Mouse (Mus musculus) forebrain, embryonic 11.5 days (tissue): ENCODE results near the gene Tnk2. TPM values are rescaled to one million over a fixed set of nuclear protein-coding genes. Genes with fewer than 3 reads are reported as not detected.

Experiments
- ATAC-seq: fragments of 200-750 bp; cut with Nextera tagmentation; replicated peaks from 2 replicates; pipeline ENCODE4 v1.8.0; 2017; ENCODE audit warnings: moderate TSS enrichment; ENCODE audit not compliant: low FRiP score
- DNase-seq: peaks from one replicate; pipeline ENCODE4 v3.0.0-alpha.2; 2017; ENCODE audit warnings: low spot score
- H3K27ac ChIP-seq: fragments of 300-500 bp; sonication (generic); 2 replicates; pipeline ENCODE4 v1.5.1; 2014; ENCODE audit warnings: low read depth, low read length
- H3K27me3 ChIP-seq: fragments of 300-500 bp; sonication (generic); 2 replicates; pipeline ENCODE4 v1.6.1; 2014; ENCODE audit warnings: mild to moderate bottlenecking, low read length, mixed read lengths; ENCODE audit not compliant: control insufficient read depth, insufficient read depth
- H3K36me3 ChIP-seq: fragments of 300-500 bp; sonication (generic); 2 replicates; pipeline ENCODE4 v1.6.1; 2014; ENCODE audit warnings: mild to moderate bottlenecking, low read length, moderate library complexity, mixed read lengths; ENCODE audit not compliant: control insufficient read depth, insufficient read depth
- H3K4me1 ChIP-seq: fragments of 300-500 bp; sonication (generic); replicated peaks from 2 replicates; pipeline ENCODE4 v1.6.1; 2014; ENCODE audit warnings: low read length, mixed read lengths; ENCODE audit not compliant: control insufficient read depth, insufficient read depth
- H3K4me2 ChIP-seq: fragments of 300-500 bp; sonication (generic); 2 replicates; pipeline ENCODE4 v1.6.1; 2014; ENCODE audit warnings: low read depth, mild to moderate bottlenecking, low read length, moderate library complexity, mixed read lengths; ENCODE audit not compliant: severe bottlenecking
- H3K4me3 ChIP-seq: fragments of 300-500 bp; sonication (generic); 2 replicates; pipeline ENCODE4 v1.5.1; 2014; ENCODE audit warnings: low read depth, low read length
- H3K9ac ChIP-seq: fragments of 300-500 bp; sonication (generic); 2 replicates; pipeline ENCODE4 v1.6.1; 2014; ENCODE audit warnings: low read length
- H3K9me3 ChIP-seq: fragments of 300-500 bp; sonication (generic); 2 replicates; pipeline ENCODE4 v1.6.1; 2016; ENCODE audit warnings: low read length, mixed read lengths; ENCODE audit not compliant: control insufficient read depth
- WGBS: fragments of 180-500 bp; shearing (Covaris S2); extraction: QIAGEN DNeasy Blood & Tissue Kit; methylation state at CpG from one replicate; pipeline ENCODE4 v1.1.7; 2014; 5-methylcytosine and 5-hydroxymethylcytosine counted together
- polyA plus RNA-seq: library from polyadenylated mRNA; unstranded; fragments of >200 nt; fragmentation: Nextera tagmentation; extraction: Ambion mirVana; gene quantifications from 2 replicates; pipeline ENCODE4 v1.2.1, GENCODE M21; 2014

Tnk2 gene
- polyA plus RNA-seq, 1 experiment from 2014 or later: 11.2 TPM

DNA sequence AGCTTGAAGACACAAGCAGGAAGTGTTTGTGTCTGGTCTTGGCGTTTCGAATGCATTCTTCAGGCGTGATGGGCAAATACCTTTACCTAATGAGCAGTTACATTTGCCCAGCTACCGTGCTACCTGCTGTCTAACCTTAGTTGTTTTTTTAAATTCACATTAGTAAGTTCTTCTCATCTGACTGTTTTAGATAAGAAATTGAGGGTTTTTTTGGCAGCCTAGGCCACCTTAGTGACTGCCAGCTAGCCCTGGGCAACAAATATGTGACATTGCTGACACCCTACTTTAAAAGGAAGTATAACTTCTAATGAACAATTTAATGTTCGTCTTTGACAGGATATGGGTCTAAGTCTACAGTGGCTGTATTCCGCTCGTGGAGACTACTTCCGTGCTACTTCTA is 15.5 kb upstream of the Tnk2 start:
- ATAC-seq: no peak

DNA sequence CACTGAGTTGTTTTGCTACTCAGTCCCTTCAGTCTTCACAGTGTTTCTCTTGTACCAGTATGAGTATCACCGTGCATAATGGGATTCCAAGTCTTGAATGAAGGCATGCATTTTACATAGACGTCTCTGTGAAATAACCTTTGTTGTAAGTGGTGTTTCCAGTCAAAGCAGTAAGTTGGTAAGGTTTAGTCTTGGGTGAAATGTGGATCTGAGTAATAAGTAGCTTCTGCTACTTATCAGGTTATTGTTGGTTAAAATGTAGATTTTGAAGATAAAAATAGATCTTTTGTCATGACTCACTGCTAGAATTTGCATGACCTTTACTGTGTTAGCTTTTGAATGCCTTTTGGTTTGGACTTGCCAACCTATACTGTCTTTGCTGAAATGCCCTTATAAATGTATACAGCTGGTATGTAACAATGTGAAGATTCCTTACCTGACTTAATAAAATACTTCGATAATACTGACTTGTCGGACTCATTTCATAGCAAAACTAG is 11.3 kb upstream of the Tnk2 start:
- Histone ChIP-seq H3K4me3 (no peak overlapping the region), H3K4me2 (no peak overlapping the region), H3K4me1 (no peaks in the 10 kb centered on the region), H3K36me3 (peaks cover 13% of the 10 kb centered on the region; the same call in 1 of the 2 replicates), H3K27me3 (no peaks in the 10 kb centered on the region), H3K9me3 (no peaks in the 10 kb centered on the region), H3K9ac (no peak overlapping the region), H3K27ac (no peak overlapping the region)
- 88% methylated on average over 4 of the region's 4 CpGs for WGBS
- no peak for DNase-seq
- ATAC-seq: no peak

More for the DNA sequence above, 15.5 kb upstream of the Tnk2 start:
- Histone ChIP-seq H3K27me3 (no peaks in the 10 kb centered on the region), H3K4me3 (no peak overlapping the region), H3K4me2 (no peak overlapping the region), H3K27ac (no peak overlapping the region), H3K4me1 (no peaks in the 10 kb centered on the region), H3K9me3 (no peaks in the 10 kb centered on the region), H3K9ac (no peak overlapping the region), H3K36me3 (peaks cover 13% of the 10 kb centered on the region; the same call in 1 of the 2 replicates)
- WGBS: 96% methylated on average over 8 of the region's 8 CpGs
- no peak for DNase-seq

DNA sequence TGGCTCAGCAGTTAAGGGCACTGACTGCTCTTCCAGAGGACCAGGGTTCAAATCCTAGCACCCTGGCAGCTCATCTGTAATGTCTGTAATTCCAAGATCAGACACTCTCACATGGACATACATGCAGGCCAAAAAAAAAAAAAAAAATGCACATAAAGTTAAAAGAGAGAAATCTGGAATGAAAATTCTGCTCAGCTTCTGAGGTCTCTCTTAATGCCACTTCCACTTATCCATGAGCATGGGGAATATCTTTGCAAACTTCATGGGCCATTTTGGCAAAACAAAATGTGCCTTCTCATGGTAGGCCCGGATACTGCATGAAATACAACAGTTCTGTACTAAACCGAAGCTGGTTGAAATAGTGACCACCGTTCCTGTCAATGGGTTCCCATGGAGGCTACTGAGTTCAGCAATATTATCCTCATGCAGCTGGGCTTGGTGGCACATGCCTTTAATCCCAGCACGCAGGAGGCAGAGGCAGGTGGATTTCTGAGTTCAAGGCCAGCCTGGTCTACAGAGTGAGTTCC is 10.1 kb upstream of the Tnk2 start:
- Histone ChIP-seq H3K4me3 (no peak overlapping the region), H3K4me1 (no peaks in the 10 kb centered on the region), H3K9me3 (no peaks in the 10 kb centered on the region), H3K4me2 (no peak overlapping the region), H3K27ac (no peak overlapping the region), H3K9ac (no peak overlapping the region), H3K27me3 (no peaks in the 10 kb centered on the region), H3K36me3 (peaks cover 10% of the 10 kb centered on the region; the same call in 1 of the 2 replicates)
- 86% methylated on average over 4 of the region's 4 CpGs for WGBS
- ATAC-seq: no peak
- no peak for DNase-seq

DNA sequence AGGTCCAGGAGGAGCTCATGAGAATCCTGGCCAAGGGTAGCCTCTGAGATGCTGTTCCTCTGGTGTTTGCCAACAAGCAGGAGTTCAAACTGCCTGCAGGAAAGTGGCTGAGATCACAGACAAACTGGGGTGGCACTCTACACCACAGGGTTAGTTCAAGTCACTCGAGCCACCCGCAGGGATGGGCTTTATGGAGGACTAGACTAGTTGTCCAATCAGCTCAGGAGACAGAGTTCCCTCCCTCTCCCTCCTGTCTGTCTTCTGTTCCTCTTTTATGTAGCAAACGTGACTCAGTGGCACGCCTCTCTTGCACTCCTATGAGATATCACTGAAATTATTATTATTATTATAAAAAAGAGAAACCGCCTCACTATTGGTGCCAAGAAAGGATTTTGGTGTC is 9.5 kb upstream of the Tnk2 start:
- no peaks in the 10 kb centered on the region for H3K27me3 ChIP-seq
- DNase-seq (no peak), ATAC-seq (no peak)
- no peaks in the 10 kb centered on the region for H3K4me1 ChIP-seq
- no peak overlapping the region for H3K4me3 ChIP-seq
- H3K9me3 ChIP-seq: no peaks in the 10 kb centered on the region
- H3K4me2 ChIP-seq: no peak overlapping the region
- no peak overlapping the region for H3K9ac ChIP-seq
- H3K27ac ChIP-seq: no peak overlapping the region
- WGBS: 88% methylated on average over 5 of the region's 5 CpGs
- peaks cover 10% of the 10 kb centered on the region; the same call in 1 of the 2 replicates for H3K36me3 ChIP-seq

DNA sequence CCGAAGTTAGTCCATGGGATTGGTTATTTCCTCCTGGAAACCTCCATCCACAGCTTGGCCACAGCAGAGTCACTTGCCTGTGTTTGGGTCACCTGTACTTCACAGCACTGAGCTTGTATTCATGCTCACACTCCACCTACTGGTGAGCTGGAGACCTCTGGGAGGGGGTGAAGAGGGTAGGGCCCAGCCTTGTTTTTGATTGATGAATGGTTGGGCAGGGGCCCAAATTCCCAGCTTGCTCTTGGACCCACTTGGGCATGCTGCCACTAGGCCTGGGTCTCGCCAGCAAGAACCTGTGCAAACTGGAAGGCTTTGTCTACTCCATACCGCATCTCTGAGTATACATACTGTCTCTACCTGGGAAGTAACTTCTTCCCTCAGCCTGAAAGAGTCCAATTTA is 8.4 kb upstream of the Tnk2 start:
- H3K9me3 ChIP-seq: no peaks in the 10 kb centered on the region
- WGBS: 75% methylated on average over 3 of the region's 3 CpGs
- ATAC-seq: no peak
- peaks cover 7% of the 10 kb centered on the region; the same call in 1 of the 2 replicates for H3K36me3 ChIP-seq
- H3K4me2 ChIP-seq: no peak overlapping the region
- no peak for DNase-seq
- H3K4me3 ChIP-seq: no peak overlapping the region
- H3K27me3 ChIP-seq: no peaks in the 10 kb centered on the region
- no peak overlapping the region for H3K9ac ChIP-seq
- no peak overlapping the region for H3K27ac ChIP-seq
- H3K4me1 ChIP-seq: no peaks in the 10 kb centered on the region

DNA sequence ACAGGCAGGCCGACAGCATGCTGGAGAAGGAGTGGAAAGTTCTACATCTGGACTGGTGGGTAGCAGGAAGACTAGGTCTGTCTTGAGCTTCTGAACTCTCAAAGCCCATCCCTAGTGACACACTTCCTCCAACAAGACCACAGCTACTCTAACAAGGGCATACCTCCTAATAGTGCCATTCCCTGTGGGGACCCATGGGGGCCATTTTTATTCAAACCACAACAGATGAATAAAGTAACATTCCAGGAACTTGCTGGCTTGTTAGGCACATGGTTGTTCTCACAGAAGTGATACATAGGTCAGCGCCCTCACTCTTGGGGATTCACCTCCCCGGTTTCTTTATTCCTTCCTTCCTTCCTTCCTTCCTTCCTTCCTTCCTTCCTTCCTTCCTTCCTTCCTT is 7.3 kb upstream of the Tnk2 start:
- H3K4me1 ChIP-seq: no peaks in the 10 kb centered on the region
- no peak overlapping the region for H3K4me2 ChIP-seq
- DNase-seq: no peak
- H3K4me3 ChIP-seq: no peak overlapping the region
- no peak for ATAC-seq
- H3K36me3 ChIP-seq: peaks cover 4% of the 10 kb centered on the region; the same call in 1 of the 2 replicates
- WGBS: 91% methylated on average over 3 of the region's 3 CpGs
- no peak overlapping the region for H3K9ac ChIP-seq
- no peak overlapping the region for H3K27ac ChIP-seq
- H3K27me3 ChIP-seq: no peaks in the 10 kb centered on the region
- no peaks in the 10 kb centered on the region for H3K9me3 ChIP-seq

DNA sequence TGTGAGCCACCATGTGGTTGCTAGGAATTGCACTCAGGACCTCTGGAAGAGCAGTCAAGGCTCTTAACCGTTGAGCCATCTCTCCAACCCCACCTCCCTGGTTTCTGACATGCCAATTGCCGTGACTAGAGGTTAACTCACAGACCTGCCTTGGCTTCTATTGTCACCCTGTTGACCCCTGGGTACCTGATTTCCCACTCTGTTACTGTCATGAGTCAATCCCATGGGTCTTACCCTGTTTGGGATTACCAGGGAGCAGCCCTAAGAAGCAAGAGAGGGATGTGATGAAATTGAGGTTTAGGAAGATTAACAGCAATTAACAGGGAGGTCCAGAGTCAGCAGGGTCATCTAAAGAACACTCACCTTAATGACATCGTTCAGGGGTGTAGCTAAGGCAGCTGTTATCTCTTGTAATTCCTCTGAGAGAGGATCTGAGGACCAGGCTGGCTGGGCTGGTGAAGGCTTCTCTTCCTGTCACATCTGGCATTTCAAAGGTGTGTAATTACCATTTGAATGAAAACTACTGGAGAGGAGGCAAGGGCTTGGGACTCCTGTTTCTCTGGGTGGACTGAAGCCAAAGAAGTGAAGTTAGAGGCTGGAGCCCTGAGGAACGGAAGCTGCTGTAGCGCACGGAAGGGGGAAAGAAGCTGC is 6.7 kb upstream of the Tnk2 start:
- no peaks in the 10 kb centered on the region for H3K27me3 ChIP-seq
- ATAC-seq: no peak
- H3K4me1 ChIP-seq: no peaks in the 10 kb centered on the region
- no peak for DNase-seq
- no peaks in the 10 kb centered on the region for H3K9me3 ChIP-seq
- H3K36me3 ChIP-seq: peaks cover 4% of the 10 kb centered on the region; the same call in 1 of the 2 replicates
- WGBS: 53% methylated on average over 6 of the region's 6 CpGs
- H3K9ac ChIP-seq: no peak overlapping the region
- H3K4me2 ChIP-seq: no peak overlapping the region
- no peak overlapping the region for H3K27ac ChIP-seq
- no peak overlapping the region for H3K4me3 ChIP-seq

DNA sequence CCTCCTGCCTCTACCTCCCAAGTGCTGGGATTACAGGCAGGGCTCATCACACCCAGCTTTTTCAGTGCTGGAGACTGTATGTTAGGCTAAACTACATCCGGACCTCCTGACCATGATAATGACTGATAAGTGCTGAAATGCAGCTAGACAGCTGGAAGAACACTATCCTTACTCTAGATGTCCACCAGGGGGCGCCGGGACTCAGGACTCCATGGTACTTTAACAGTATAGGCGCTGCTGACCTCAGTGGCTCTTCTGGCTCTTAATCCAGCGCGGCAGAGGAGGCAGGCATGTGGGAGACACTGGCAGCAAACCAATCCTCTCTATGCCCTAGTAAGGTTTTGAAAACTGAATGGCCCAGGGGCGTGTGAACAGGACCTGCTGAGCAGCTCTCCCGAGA is 5.2 kb upstream of the Tnk2 start:
- H3K4me3 ChIP-seq: no peak overlapping the region
- no peak overlapping the region for H3K9ac ChIP-seq
- no peak overlapping the region for H3K4me2 ChIP-seq
- no peaks in the 10 kb centered on the region for H3K4me1 ChIP-seq
- no peaks in the 10 kb centered on the region for H3K27me3 ChIP-seq
- no peaks in the 10 kb centered on the region for H3K36me3 ChIP-seq
- 15% methylated on average over 8 of the region's 8 CpGs for WGBS
- peak; percentile 70 for ATAC-seq
- peak; percentile 92 for DNase-seq
- H3K9me3 ChIP-seq: no peaks in the 10 kb centered on the region
- H3K27ac ChIP-seq: no peak overlapping the region

DNA sequence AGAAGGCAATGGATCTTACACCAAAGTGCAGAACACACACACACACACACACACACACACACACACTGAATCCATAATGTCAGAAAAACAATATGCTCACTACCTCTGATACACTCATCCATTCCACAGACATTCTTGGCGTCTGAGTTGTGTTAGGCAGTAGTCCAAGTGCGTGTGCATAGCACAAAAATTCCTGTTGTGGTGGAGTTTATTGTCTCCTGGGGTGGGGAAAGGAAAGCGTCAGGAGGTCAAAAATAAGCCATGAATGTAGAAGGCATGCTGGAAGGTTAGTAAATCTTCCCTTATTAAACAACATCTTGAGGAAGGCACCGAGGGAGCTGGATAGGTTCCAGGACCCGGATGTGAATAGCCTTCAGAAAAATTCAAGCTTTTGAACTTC is 3.6 kb upstream of the Tnk2 start:
- no peak overlapping the region for H3K27ac ChIP-seq
- H3K27me3 ChIP-seq: no peaks in the 10 kb centered on the region
- no peak for ATAC-seq

More for the DNA sequence above, 3.6 kb upstream of the Tnk2 start:
- no peaks in the 10 kb centered on the region for H3K9me3 ChIP-seq
- H3K4me2 ChIP-seq: no peak overlapping the region
- no peak overlapping the region for H3K9ac ChIP-seq
- peaks cover 2% of the 10 kb centered on the region for H3K4me1 ChIP-seq
- no peak for DNase-seq
- H3K4me3 ChIP-seq: no peak overlapping the region
- WGBS: 86% methylated on average over 5 of the region's 5 CpGs
- no peaks in the 10 kb centered on the region for H3K36me3 ChIP-seq
